Mouse (Mus musculus): Measurements from ENCODE around the gene Scube3. TPM values are rescaled to one million over a fixed set of nuclear protein-coding genes. Genes with fewer than 3 reads are reported as not detected.

Scube3 gene
- total RNA-seq, 2 experiments from 2014 or later, result 4.8 to 9.3 TPM

DNA sequence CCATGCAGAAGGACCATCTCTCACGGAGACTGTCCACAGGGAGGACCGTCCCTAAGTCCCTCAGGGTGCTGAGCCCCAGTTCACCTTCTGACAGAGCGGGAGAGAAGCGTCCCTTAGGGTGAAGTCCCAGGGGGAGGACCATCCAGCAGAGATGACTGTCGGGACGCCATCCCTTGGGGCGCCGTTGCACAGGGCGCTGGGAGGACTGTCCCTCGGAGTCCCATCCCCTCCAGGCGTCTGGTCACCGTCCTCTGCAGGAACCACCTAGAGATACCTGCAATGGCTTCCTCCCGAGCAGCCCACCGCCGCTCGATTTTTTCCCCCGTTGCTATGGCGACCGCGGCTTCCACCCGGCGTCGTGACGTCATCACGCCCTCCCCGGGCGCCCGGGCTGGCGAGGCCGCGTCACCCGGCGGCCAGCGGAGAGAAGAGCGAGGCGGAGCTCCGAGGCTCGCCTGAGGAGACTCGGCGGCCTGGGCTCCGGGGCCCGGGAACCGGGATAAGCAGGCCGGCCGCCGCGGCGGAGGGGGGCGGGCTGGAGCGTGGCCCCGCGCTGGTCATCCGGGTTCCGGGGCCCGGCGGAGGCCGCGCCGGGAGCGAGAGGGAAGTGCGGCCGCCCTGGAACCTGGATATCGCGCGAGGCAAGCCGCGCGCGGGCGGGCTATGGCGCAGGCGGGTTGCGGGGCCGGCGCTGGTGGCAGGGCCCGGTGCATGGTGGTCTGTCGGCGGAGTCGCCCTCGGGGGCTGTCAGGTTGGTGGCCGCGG, 35.0 kb downstream of the Scube3 start, which contains the start of gene Zfp523:
Zfp523 (plus strand) TSS at position 355 of the 765 bp plus-strand sequence.
- peak; percentile 89 to 90 for DNase-seq (ENCODE audit: low spot score in 2 of 2)

DNA sequence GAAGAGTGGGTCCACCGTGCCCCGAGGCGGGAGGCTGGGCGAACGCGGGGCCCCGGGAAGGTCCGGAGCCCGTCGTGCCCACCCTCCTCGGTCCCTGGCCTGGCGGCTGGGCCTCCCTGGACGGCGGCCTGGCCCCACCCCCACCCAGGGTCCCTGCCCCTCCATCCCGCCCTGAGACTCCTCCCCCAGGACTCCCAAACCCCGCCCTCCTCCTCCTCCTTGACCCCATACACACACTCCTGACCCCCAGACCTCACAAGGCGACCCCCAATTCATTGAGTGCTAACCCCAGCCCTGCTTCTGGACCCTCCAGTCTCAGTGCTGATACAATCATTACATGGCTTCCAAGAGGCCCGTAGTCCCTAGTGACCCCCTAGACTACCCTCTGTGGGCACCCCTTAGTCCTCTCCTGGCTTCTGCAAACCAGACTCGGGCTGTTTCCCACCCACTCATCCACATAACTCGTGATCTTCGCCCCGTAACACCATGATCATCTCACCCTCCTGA, 35.7 kb downstream of the Scube3 start:
- DNase-seq (ENCODE audit: low spot score in 2 of 2), result no peak

DNA sequence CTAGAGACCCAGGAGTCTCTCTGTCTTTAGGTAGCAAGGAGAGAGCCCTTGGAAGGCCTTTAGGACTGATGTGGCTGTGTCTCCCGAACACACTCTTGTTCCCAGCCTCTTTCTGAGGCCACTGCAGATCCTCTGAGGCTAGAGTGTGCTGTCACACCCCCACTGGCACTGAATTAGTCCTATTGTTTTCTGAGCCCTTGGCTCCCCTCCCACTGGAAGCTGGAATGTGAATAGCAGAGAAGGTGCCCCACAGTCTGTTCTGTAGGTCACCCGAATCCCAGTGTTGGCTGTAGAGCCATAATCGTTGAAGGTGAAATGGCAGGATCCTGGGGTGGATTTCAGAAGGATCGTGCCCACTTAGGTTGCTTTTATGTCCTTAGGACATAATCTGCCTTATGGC, 38.4 kb downstream of the Scube3 start:
- no peak for DNase-seq (ENCODE audit: low spot score in 2 of 2)

DNA sequence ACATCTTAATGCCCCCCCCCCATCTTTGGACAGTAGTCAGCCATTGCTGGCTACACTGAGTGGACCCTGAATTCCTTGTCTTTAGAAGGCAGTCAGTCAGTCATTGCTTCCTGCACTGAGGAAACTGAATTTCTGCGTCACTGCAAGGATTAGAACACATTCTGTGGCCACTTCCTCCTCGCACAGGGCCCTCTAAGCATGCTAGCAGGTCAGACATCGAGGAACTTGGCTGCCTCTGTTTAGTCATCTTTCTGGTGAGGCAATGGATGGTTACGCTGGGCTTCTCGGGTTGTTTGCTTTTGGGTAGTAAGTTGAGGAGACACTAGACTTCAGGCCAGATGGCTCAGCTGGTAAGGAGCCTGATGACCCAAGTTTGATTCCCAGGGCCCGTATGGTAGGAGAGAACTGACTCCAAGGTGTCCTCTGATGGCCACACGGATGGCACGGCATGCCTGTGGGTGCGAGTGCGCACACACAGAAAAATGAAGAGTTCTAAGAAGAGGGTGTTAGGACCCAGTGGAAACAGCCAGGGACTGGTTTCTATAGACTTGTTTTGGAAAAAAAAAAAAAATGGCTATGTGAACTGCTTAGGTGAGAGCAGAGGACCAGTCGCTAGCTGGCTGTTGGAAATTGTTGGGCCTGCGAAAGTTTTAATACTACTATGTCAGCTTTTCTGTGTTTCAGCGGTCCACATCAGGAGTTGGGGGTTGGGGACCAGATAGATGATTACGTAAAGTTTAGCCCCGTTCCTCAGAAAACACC, 39.0 kb downstream of the Scube3 start:
- no peak for DNase-seq (ENCODE audit: low spot score in 2 of 2)

GRCm38 (mm10) chr17:28184971-28185638, 43.2 kb downstream of the Scube3 start:
- no peak for DNase-seq (ENCODE audit: low spot score in 2 of 2)

DNA sequence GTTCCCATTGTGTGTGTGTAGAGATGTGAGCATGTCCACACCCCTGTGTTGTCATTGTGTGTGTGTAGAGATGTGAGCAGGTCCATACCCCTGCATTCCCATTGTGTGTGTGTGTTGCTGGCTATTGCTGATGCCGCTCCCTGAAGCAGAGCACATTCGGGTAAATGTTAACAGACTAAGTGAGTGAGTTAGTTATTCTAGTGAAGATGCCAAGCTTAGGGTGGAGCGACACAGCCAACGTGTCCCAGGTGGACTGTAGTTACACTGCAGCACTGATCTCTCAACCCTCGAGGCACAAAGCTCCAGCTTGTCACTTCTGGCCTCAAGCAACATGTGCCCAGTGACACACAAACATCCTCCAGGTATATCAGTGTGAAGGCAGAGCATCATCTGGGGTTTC, 46.4 kb downstream of the Scube3 start:
- no peak for DNase-seq (ENCODE audit: low spot score in 2 of 2)

- DNase-seq (ENCODE audit: low spot score in 2 of 2), result no peak
These were observed 50.8 kb downstream of the Scube3 start for GRCm38 (mm10) chr17:28192754-28193153.

GRCm38 (mm10) chr17:28193559-28193958, 51.6 kb downstream of the Scube3 start:
- DNase-seq (ENCODE audit: low spot score in 2 of 2), result no peak

- no peak for DNase-seq (ENCODE audit: low spot score in 2 of 2)
These were observed 53.1 kb downstream of the Scube3 start for GRCm38 (mm10) chr17:28195033-28195432.

- DNase-seq (ENCODE audit: low spot score in 2 of 2), result no peak
These were observed 55.7 kb downstream of the Scube3 start for GRCm38 (mm10) chr17:28197646-28198045.

GRCm38 (mm10) chr17:28201982-28202381, 60.0 kb downstream of the Scube3 start:
- DNase-seq (ENCODE audit: low spot score in 2 of 2), result no peak

DNA sequence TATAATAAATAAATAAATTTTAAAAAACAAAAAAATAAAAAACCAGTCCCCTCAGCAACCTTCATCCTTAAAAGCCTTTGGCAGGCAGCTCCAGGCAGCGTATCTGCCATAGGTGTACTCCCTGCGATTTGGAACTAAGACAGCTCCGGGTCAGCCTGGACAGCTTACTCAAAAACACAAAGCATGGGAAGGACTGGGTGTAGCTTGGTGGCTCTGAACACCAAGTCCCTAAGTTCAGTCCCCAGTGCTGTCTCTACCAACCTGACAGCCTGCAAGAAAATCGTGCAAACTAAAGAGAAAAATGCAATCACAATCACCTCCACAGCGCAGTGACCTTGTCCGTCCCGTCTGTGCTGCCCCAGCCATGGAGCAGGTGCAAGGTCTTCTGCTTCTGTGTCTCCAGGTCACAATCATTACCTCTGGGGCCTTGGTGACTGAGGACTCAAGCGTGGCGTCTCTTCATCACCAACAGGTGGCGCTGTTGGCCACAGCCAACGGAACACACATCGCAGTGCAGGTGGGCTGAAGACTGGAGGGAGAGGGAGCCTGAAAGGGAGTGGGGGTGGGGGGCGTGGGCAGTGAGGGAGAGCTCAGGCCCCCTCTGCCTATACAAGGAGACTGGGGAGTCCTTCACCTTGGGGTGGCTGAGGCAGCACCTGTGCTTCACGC, 62.2 kb downstream of the Scube3 start:
- DNase-seq (ENCODE audit: low spot score in 2 of 2), result peak; percentile 43 to 55

DNA sequence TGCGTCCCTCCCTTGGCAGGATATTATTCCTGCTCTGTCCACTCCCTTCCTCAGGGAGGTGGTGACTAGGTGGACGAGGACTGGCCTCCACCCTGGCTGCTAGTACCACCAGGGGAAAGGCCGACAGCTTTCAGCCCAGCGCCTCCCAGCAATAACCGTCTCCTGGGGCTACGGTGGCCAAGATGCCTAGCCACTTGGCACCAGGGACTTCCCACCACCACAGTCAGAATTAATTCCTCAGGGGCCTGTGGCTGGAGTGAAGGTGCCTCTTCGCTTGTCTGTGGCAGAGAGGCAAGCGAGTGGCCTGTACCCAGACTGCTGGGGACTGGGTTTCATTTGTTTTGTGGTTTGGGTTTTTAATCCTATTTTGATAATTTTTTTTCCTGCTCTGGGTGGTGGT, 63.5 kb downstream of the Scube3 start:
- DNase-seq (ENCODE audit: low spot score in 2 of 2), result no peak

- no peak for DNase-seq (ENCODE audit: low spot score in 2 of 2)
These were observed 65.2 kb downstream of the Scube3 start for GRCm38 (mm10) chr17:28207092-28207491.

DNA sequence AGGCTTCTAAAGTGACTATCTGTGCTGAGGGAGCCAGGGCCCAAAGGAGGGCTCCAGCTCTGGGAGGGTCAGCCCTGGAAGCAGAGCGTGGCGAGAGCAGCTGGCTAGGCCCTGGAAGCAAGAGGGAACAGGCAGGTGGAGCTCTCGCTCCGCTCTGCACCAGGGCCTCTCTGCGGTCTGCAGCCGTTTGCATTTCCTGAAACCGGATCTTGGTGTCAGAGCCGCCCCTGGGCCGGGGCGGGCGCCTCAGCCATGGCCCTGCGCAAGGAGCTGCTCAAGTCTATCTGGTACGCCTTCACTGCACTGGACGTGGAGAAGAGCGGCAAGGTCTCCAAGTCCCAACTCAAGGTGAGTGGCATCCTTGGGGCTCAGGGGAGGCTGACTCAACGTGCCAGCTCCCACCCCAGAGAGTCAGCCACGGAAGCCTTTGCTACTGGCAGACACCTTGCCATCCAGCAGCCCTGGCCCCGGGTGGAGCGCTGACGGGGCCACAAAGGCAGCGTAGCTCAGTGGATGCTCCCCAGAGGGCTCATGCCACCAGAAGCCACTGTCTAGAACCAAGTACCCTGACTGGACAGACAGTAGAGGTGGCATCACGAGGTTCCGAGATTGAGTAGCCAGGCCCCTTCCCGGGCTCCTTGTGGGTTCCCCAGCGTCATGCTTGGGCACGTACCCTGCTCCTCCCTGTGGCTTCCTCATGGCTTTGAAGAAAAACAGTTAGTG, 65.8 kb downstream of the Scube3 start, which contains the start of gene Def6:
Def6 (plus strand) TSS at position 188 of the 723 bp plus-strand sequence.
- peak; percentile 47 to 60 for DNase-seq (ENCODE audit: low spot score in 2 of 2)

DNA sequence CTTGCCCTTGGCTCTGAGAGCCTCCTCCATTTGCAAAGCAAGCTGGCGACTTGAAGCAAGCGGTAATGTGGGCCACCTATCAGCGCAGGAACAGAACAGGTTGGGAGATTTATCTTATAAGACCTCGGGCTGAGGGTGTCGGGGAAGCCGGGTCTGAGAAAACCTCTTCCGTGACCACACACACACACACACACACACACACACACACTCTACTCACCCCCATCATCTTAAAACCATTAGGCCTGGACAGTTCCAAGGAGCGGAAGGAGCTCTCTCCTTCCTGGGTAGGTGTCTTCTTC, 66.3 kb downstream of the Scube3 start:
- no peak for DNase-seq (ENCODE audit: low spot score in 2 of 2)

- DNase-seq (ENCODE audit: low spot score in 2 of 2), result no peak
These were observed 67.6 kb downstream of the Scube3 start for GRCm38 (mm10) chr17:28209457-28210110.

DNA sequence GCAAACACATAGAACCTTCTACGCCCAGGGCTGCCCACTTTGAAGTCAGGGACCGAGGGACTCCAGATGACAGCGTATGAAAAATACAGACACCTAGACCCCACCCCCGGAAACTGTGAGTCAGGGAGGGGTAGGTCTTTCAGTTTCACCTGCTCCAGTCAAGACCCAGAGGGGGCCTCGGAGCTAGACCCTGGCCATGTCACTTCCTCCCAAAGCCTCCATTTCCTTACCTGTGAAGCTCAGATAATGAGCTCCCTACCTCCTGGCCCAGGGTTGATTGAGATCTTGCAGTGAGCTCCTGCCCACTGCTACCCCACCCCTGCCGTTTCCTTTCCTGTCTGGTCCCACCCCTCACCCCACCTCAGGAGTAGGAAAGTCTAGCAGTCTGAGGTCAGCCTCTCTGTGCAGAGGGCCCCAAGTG, 70.0 kb downstream of the Scube3 start:
- no peak for DNase-seq (ENCODE audit: low spot score in 2 of 2)

DNA sequence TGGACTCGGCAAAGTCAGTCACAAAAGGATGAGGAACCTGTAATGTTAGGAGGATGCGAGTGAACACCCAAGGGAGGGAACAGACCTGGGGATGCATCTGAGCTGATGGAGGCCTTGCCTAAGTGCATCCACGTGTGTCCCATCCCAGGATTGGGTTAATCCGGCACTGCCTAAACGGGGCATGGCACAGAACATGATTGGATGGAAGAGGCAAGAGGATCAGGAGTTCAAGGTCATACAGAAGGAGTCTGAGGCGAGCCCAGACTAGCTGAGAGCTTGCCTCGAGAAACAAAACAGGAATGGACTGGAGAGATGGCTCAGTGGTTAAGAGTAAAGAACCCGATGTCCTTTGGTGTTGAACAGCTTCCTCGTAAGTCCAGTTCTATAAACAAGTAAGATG, 70.5 kb downstream of the Scube3 start:
- no peak for DNase-seq (ENCODE audit: low spot score in 2 of 2)

- no peak for DNase-seq (ENCODE audit: low spot score in 2 of 2)
These were observed 71.3 kb downstream of the Scube3 start for GRCm38 (mm10) chr17:28213236-28213635.

Data from adrenal gland, adult 18-20 months (tissue).